Mouse (Mus musculus): Measurements from ENCODE around the gene Hdgfl3. TPM values are rescaled to one million over a fixed set of nuclear protein-coding genes. Genes with fewer than 3 reads are reported as not detected.
A peak's percentile ranks its signal among the peaks of the same experiment; 100 is the strongest.

Hdgfl3 gene
- polyA plus RNA-seq, 1 experiment from 2014 or later = 24.5 TPM

DNA sequence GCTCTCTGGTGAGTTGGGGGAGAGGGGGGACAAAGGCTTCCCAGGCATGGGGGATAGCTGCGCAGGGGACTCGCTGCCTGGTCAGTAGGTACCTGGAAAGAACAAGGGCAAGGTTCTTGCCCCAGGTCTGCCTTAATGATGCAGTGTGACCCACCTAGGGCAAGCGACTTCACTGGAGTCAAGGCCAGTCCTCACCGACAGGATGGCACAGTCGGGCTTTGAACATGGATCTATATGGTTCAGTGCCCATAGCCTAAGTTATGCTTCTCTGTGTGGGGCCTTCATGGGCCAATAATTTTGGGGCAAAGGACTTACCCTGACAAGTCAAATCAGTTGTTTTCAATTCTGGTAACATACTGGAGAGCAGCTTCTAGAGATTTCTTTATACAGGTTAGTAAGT, 533 bp upstream of the Hdgfl3 start:
- Histone ChIP-seq H3K9ac (peak overlapping the region; percentile 94), H3K27ac (peak overlapping the region; percentile 97; the same call in 1 of the 2 replicates), H3K4me3 (peak overlapping the region; percentile 93), H3K4me2 (replicated peaks) (peak overlapping the region; percentile 89), H3K9me3 (no peaks in the 10 kb centered on the region), H3K4me1 (peaks cover 15% of the 10 kb centered on the region), H3K36me3 (no peaks in the 10 kb centered on the region), H3K27me3 (peaks cover 4% of the 10 kb centered on the region; the same call in 1 of the 2 replicates)
- ATAC-seq (ENCODE audit: low FRiP score, low read depth) = peak; percentile 10; the same call in 1 of the 2 replicates
- WGBS = 5% methylated on average over 5 of the region's 5 CpGs

GRCm38 (mm10) chr7:81933601-81934266, 539 bp downstream of the Hdgfl3 start:
- Histone ChIP-seq H3K9ac (peak overlapping the region; percentile 94), H3K4me1 (peaks cover 21% of the 10 kb centered on the region), H3K36me3 (no peaks in the 10 kb centered on the region), H3K4me3 (peak overlapping the region; percentile 93), H3K9me3 (no peaks in the 10 kb centered on the region), H3K27ac (peak overlapping the region; percentile 97), H3K4me2 (replicated peaks) (peak overlapping the region; percentile 89), H3K27me3 (peaks cover 4% of the 10 kb centered on the region; the same call in 1 of the 2 replicates)
- ATAC-seq (ENCODE audit: low FRiP score, low read depth) = peak; percentile 77
- under 1% methylated on average over 94 of the region's 103 CpGs for WGBS

DNA sequence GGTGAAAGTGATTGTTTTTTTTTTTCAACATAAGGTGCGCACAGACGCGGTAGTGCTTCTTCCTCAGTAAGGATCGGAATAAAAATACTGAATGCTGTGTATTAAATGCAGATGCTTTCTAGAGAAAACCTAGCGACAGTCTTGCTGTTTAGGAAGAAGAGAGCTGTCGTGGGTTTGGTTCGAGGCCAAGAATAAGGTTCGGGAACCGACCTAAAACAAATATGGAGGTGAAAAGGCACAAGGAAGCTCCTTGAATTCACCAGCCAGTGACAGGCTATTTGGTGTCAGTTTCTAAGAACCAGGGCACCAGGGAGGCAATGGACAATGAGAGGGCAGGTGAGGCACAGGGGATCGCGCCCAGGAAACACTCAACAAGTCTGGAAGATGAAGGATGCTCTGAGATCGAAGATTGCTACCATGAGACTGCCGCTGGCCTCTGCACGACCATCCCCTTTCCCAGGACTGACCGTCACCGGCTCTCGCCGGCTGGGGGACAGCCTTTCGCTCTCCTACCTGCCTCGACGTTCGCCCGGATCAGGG, 1.1 kb downstream of the Hdgfl3 start:
- Histone ChIP-seq H3K4me2 (replicated peaks) (peak overlapping the region; percentile 89), H3K4me3 (peak overlapping the region; percentile 93), H3K36me3 (no peaks in the 10 kb centered on the region), H3K27me3 (peaks cover 4% of the 10 kb centered on the region; the same call in 1 of the 2 replicates), H3K4me1 (peaks cover 24% of the 10 kb centered on the region), H3K9me3 (no peaks in the 10 kb centered on the region), H3K9ac (peak overlapping the region; percentile 94), H3K27ac (peak overlapping the region; percentile 97)
- WGBS = 2% methylated on average over 23 of the region's 23 CpGs
- ATAC-seq (ENCODE audit: low FRiP score, low read depth) = peak; percentile 20; the same call in 1 of the 2 replicates

DNA sequence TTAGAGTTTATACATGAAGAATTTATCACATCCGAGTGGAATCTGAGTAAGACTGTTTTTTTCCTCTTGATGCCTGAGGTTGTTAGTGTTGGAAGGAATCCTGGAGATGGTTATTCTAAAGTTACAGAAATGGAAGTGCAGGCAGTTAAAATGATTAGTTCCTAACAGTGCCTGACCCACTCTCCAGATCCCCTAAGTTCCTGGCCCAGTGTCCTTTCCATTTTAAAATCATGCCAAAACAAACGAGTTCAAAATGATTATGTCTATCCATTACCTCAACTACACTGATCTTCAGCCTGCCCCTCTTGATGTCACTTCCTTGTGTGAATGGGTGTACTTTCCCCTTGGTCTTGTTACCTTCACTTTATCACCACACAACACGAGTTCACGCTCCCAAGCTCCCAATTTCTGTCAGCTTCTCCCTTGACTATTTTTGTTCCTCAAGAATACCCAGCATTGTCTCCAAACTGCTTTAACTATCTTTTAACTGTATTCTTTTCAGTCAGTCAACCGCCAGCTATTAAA, 1.7 kb downstream of the Hdgfl3 start:
- Histone ChIP-seq H3K4me2 (replicated peaks) (peak overlapping the region; percentile 89), H3K36me3 (no peaks in the 10 kb centered on the region), H3K4me1 (peaks cover 24% of the 10 kb centered on the region), H3K4me3 (peak overlapping the region; percentile 93), H3K9me3 (no peaks in the 10 kb centered on the region), H3K27me3 (peaks cover 4% of the 10 kb centered on the region; the same call in 1 of the 2 replicates), H3K27ac (no peak overlapping the region), H3K9ac (peak overlapping the region; percentile 94)
- ATAC-seq (ENCODE audit: low FRiP score, low read depth) = no peak
- 23% methylated on average over 5 of the region's 5 CpGs for WGBS

DNA sequence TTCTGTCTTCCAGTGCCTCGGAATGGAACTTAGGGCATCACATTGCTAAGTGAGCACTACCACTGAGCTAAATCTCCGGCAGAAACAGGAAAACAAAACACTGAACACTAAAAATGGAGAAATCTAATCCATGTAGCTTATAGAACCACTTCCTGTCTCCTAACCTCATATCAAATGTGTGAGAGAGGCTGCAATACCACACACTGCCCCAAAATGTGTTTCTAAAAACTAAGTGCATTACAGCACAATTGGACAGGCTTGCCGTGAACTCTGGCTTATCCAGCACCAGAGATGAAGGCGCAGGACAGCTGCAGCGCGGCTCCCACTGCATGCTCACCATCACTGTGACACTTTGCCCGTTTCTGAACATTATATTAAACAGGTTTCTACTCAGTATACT, 5.3 kb downstream of the Hdgfl3 start:
- Histone ChIP-seq H3K9me3 (no peaks in the 10 kb centered on the region), H3K9ac (no peak overlapping the region), H3K4me1 (peaks cover 24% of the 10 kb centered on the region), H3K27me3 (no peaks in the 10 kb centered on the region), H3K4me2 (replicated peaks) (no peak overlapping the region), H3K4me3 (no peak overlapping the region), H3K27ac (no peak overlapping the region), H3K36me3 (no peaks in the 10 kb centered on the region)
- WGBS = 77% methylated on average over 7 of the region's 7 CpGs
- no peak for ATAC-seq (ENCODE audit: low FRiP score, low read depth)

DNA sequence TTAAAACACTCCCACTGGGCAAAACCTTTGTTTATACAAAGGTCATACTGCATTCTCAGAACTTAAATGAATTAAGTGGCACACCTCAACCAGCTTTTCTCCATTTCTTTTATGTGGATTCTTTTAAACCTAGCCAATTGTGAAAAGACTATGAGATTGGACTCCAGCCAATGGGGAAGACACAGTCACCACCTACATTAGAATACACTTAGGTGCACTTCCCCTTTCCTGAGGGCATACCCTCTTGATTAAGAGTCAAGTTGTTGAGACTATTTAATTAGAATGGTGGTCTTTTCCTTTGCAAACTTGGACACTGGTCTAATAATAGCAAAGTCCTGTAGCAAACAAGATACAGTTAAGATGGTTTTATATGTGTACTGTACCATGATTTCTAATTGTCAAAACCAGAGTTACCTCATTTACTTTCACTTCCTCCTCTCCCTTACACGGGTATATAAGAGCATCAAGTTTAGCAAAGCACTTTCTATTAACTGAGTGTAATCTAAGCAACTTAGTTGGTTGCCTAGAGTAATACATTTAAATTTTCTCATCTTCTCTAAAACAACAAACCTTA, 12.8 kb downstream of the Hdgfl3 start:
- Histone ChIP-seq H3K4me1 (peaks cover 4% of the 10 kb centered on the region; the same call in 1 of the 2 replicates), H3K9ac (no peak overlapping the region), H3K36me3 (no peaks in the 10 kb centered on the region), H3K27me3 (no peaks in the 10 kb centered on the region), H3K4me2 (replicated peaks) (no peak overlapping the region), H3K4me3 (no peak overlapping the region), H3K9me3 (no peaks in the 10 kb centered on the region), H3K27ac (no peak overlapping the region)
- ATAC-seq (ENCODE audit: low FRiP score, low read depth) = no peak
- 59% methylated on average over 1 of the region's 1 CpGs for WGBS

DNA sequence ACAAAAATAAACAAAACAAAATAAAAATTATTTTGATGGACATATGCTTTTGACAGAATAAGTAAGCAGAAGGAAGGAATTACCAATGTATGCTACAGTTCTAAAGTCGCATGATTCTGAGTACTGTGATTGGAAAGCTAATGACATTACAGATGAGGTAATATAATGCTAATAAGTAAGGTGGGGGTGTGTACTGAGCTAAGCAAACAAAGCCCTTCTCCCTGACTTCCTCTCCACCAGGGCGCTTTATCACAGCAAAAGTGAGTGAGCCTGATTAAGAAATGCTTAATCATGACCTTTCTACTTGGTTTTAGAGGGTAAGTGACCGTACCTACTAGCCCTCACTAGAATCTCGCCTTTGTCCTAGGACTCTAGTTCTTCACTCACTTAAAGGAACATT, 14.0 kb downstream of the Hdgfl3 start:
- no peak overlapping the region for H3K4me2 ChIP-seq (replicated peaks)
- H3K27ac ChIP-seq = no peak overlapping the region
- no peak overlapping the region for H3K9ac ChIP-seq
- H3K4me1 ChIP-seq = peaks cover 4% of the 10 kb centered on the region; the same call in 1 of the 2 replicates
- no peaks in the 10 kb centered on the region for H3K9me3 ChIP-seq
- WGBS = 91% methylated on average over 4 of the region's 4 CpGs
- no peaks in the 10 kb centered on the region for H3K36me3 ChIP-seq
- H3K27me3 ChIP-seq = no peaks in the 10 kb centered on the region
- ATAC-seq (ENCODE audit: low FRiP score, low read depth) = no peak
- H3K4me3 ChIP-seq = no peak overlapping the region

- no peaks in the 10 kb centered on the region for H3K36me3 ChIP-seq
- H3K27me3 ChIP-seq = no peaks in the 10 kb centered on the region
- H3K9me3 ChIP-seq = no peaks in the 10 kb centered on the region
- no peak overlapping the region for H3K9ac ChIP-seq
- WGBS = 16% methylated on average over 5 of the region's 5 CpGs
- no peak overlapping the region for H3K4me2 ChIP-seq (replicated peaks)
- H3K4me3 ChIP-seq = no peak overlapping the region
- H3K4me1 ChIP-seq = peaks cover 4% of the 10 kb centered on the region; the same call in 1 of the 2 replicates
- ATAC-seq (ENCODE audit: low FRiP score, low read depth) = no peak
- H3K27ac ChIP-seq = no peak overlapping the region
Measured at GRCm38 (mm10) chr7:81918316-81918715, 16.0 kb downstream of the Hdgfl3 start.

DNA sequence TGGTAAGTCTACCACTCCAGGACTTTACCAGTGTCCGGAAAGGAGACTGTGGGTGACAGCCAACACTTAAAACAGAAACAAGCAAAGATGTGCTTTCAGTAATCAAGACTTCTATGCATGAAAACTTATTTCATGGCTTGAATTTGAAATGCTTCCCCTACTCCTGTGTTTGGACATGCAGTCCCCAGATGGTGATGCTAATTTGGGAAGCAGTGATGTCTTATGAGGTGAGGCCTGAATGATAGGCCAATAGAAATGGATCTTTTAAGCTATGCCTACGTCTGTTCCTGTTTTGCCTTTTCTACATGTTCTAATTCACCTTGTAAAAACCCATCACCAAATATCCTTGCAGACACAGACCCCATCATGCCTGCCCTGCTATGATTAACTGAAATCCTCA, 29.3 kb downstream of the Hdgfl3 start:
- WGBS = 76% methylated on average over 2 of the region's 2 CpGs
- Histone ChIP-seq H3K9me3 (no peaks in the 10 kb centered on the region), H3K4me3 (no peak overlapping the region), H3K36me3 (peaks cover 7% of the 10 kb centered on the region; the same call in 1 of the 2 replicates), H3K9ac (no peak overlapping the region), H3K4me1 (0 out of 2 replicates have a peak, but pooled peaks cover 3% of the 10 kb centered on the region), H3K27me3 (no peaks in the 10 kb centered on the region), H3K27ac (no peak overlapping the region), H3K4me2 (replicated peaks) (no peak overlapping the region)
- ATAC-seq (ENCODE audit: low FRiP score, low read depth) = no peak

- no peaks in the 10 kb centered on the region for H3K9me3 ChIP-seq
- H3K27ac ChIP-seq = no peak overlapping the region
- no peaks in the 10 kb centered on the region for H3K27me3 ChIP-seq
- peaks cover 12% of the 10 kb centered on the region; the same call in 1 of the 2 replicates for H3K36me3 ChIP-seq
- H3K4me3 ChIP-seq = no peak overlapping the region
- H3K4me2 ChIP-seq (replicated peaks) = no peak overlapping the region
- H3K9ac ChIP-seq = no peak overlapping the region
- 0 out of 2 replicates have a peak, but pooled peaks cover 3% of the 10 kb centered on the region for H3K4me1 ChIP-seq
- WGBS = 60% methylated on average over 4 of the region's 4 CpGs
- no peak for ATAC-seq (ENCODE audit: low FRiP score, low read depth)
Measured at GRCm38 (mm10) chr7:81904094-81904493, 30.2 kb downstream of the Hdgfl3 start.

DNA sequence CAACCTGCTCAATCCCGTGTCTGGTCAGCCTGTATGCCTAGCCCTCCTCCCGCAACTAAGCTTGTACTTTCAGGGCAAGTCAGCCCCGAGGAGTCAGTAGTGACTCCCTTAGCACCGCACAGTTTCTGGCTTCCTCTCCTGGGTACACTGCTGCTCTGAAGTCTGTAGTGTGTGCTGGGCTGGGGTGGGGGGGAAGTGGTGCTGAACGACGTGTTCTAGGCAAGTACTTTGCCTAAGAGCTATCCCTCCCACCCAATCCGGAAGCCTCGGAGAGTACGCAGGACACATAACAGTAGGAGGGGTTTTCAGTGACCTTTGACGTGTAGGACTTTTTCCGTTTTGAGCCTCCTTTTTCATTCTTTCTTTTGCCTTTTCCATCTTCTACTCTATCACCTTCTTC, 34.9 kb downstream of the Hdgfl3 start:
- ATAC-seq (ENCODE audit: low FRiP score, low read depth) = no peak
- Histone ChIP-seq H3K4me1 (0 out of 2 replicates have a peak, but pooled peaks cover 3% of the 10 kb centered on the region), H3K27ac (no peak overlapping the region), H3K4me2 (replicated peaks) (no peak overlapping the region), H3K4me3 (no peak overlapping the region), H3K9ac (no peak overlapping the region), H3K27me3 (no peaks in the 10 kb centered on the region), H3K36me3 (peaks cover 18% of the 10 kb centered on the region), H3K9me3 (no peaks in the 10 kb centered on the region)
- 73% methylated on average over 11 of the region's 11 CpGs for WGBS

- Histone ChIP-seq H3K27ac (no peak overlapping the region), H3K4me2 (replicated peaks) (no peak overlapping the region), H3K4me1 (no peaks in the 10 kb centered on the region), H3K27me3 (no peaks in the 10 kb centered on the region), H3K9me3 (no peaks in the 10 kb centered on the region), H3K9ac (no peak overlapping the region), H3K36me3 (peaks cover 14% of the 10 kb centered on the region), H3K4me3 (no peak overlapping the region)
- no peak for ATAC-seq (ENCODE audit: low FRiP score, low read depth)
- WGBS = 88% methylated on average over 4 of the region's 4 CpGs
Measured at GRCm38 (mm10) chr7:81885128-81885527, 49.1 kb downstream of the Hdgfl3 start.
